Mouse (Mus musculus) ES-Bruce4 (cell line): ENCODE results near the gene Cers1.

ENCODE experiments used
- CTCF ChIP-seq: IDR thresholded peaks from one replicate; pipeline ENCODE4 v1.8.1; 2011; ENCODE audit warnings: low read depth, low read length
- EP300 ChIP-seq: IDR thresholded peaks from 2 replicates; pipeline ENCODE4 v1.6.1; 2011; ENCODE audit warnings: low read depth, low read length; ENCODE audit not compliant: insufficient read depth
- POLR2A ChIP-seq: IDR thresholded peaks from one replicate; pipeline ENCODE4 v1.8.1; 2011; ENCODE audit warnings: low read length; ENCODE audit not compliant: insufficient read depth

DNA sequence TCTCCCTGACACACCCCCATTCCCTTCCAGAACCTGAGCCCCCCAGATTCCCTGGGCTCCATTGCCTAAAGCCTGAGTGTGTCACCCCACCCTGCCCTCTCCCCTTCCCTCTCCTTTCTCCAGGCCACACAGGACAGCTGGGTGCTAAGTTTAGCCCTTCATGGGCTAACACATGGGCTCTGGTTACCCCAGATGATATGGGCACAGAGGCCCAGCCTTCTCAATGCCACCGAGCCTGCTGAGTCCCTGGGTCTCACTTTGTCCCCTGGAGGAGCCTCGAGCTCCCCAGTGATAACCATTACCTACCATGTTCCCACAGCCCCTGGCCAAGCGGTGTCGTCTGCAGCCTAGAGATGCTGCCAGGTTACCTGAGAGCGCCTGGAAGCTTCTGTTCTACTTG lies 2.3 kb downstream of the Cers1 start:
- TF ChIP-seq POLR2A (no peak), CTCF (no peak), EP300 (no peak)
